Mouse (Mus musculus): ENCODE data around the gene Krt14. TPM values are rescaled to one million over a fixed set of nuclear protein-coding genes. Genes with fewer than 3 reads are reported as not detected.
"Not testable (repeated sequence)": the region's sequence is repeated elsewhere in the genome, so short reads cannot be mapped to it uniquely, and the experiment has no call there.

Gene Krt14
- total and polyA plus RNA-seq, 3 experiments: not detected

DNA sequence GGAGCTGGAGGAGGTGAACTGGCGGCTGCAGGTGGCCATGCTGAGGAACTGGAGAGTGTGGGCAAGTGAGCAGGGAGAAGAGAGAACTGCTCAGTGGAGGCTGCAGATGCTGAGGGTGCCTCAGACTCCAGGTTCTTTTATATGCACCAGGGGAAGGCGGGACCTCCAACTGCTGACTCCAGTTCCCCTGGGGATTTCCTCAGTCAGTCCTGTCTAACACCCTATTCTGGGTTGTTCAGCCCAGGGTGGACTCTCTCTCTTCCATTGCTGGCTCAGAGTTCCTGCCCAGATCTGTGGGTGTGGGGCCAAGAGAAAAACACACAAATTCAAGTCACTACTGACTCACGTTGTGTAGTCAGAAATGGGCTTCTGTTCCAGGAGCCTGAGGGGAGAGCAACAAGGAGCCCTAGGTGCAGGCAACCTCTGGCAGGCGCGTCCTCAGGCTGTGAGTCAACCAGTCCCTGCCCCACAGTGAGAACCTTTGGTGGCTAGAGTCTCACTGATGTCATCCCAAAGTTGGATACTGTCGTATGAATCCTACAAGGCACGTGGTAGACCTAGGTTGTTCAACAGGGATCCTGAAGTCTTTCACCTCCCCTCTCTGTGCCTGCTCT is 41.6 kb upstream of the Krt14 start, which contains the start of gene Krt16:
Gene Krt16, minus strand, starts transcription at position 51 of the 614 bp plus-strand sequence.
- H3K79me2 ChIP-seq (ENCODE audit: control insufficient read depth, insufficient read depth, low read length, poor library complexity): no peaks in the 10 kb centered on the region
- no peaks in the 10 kb centered on the region for H3K9me3 ChIP-seq (replicated peaks; ENCODE audit: insufficient read depth, low read length)
- no peak for TF ChIP-seq JUND (IDR thresholded peaks at IDR 0.05; ENCODE audit: low read depth, low read length)
- TF ChIP-seq CTCF (IDR thresholded peaks at IDR 0.05 in 2 of 3, conservative IDR thresholded peaks at IDR 0.05 in 1 of 3; ENCODE audit: control insufficient read depth in 1 of 3, insufficient read depth in 1 of 3, low read depth in 2 of 3, low read length in 3 of 3, poor library complexity in 1 of 3, severe bottlenecking in 1 of 3): no peak
- no peak for TF ChIP-seq RCOR1 (IDR thresholded peaks at IDR 0.05; ENCODE audit: low read depth, low read length)
- TF ChIP-seq MYC (IDR thresholded peaks at IDR 0.05; ENCODE audit: low read depth, low read length): no peak
- TF ChIP-seq GATA1 (IDR thresholded peaks at IDR 0.05; ENCODE audit: low read depth, low read length): no peak
- no peak within 1 kb of the TSS for H3K4me3 ChIP-seq (ENCODE audit: control insufficient read depth in 1 of 2, insufficient read depth in 1 of 2, low read depth in 2 of 2, low read length in 2 of 2)
- H3K27me3 ChIP-seq (ENCODE audit: control insufficient read depth in 1 of 2, insufficient read depth in 2 of 2, low read length in 2 of 2): no peaks in the 10 kb centered on the region
- H3K9ac ChIP-seq (ENCODE audit: control insufficient read depth, low read depth, low read length, poor library complexity, severe bottlenecking): no peak within 1 kb of the TSS
- H3K4me1 ChIP-seq (ENCODE audit: control insufficient read depth in 1 of 2, insufficient read depth in 2 of 2, low read length in 2 of 2): no peaks in the 10 kb centered on the region
- no peaks in the 10 kb centered on the region for H3K36me3 ChIP-seq (ENCODE audit: control insufficient read depth in 1 of 2, insufficient read depth in 2 of 2, low read length in 2 of 2)
- no peak within 1 kb of the TSS for H3K27ac ChIP-seq (ENCODE audit: control insufficient read depth, low read depth, low read length)
- no peak for DNase-seq (ENCODE audit: low read depth, low spot score)

DNA sequence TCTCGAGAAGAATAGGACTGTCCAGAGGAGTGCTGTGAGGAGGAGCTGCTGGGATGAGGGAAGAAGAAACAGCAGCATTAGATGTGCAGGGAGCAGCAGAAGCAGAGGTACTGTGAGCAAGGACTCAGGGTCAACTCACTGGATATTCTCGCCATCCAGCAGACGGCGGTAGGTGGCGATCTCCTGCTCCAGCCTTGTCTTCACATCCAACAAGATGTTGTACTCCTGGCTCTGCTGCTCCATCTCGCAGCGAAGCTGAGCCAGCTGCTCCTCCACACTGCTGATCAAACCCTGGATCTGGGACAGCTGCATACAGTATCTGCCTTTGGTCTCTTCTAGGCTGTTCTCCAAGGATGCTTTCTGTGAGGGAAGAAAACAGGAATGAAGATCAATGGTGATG is 39.1 kb upstream of the Krt14 start:
- not testable (repeated sequence) for DNase-seq (ENCODE audit: low read depth, low spot score); H3K9ac ChIP-seq (ENCODE audit: control insufficient read depth, low read depth, low read length, poor library complexity, severe bottlenecking); H3K4me3 ChIP-seq (ENCODE audit: control insufficient read depth in 1 of 2, insufficient read depth in 1 of 2, low read depth in 2 of 2, low read length in 2 of 2); H3K79me2 ChIP-seq (ENCODE audit: control insufficient read depth, insufficient read depth, low read length, poor library complexity); H3K9me3 ChIP-seq (replicated peaks; ENCODE audit: insufficient read depth, low read length); H3K36me3 ChIP-seq (ENCODE audit: control insufficient read depth in 1 of 2, insufficient read depth in 2 of 2, low read length in 2 of 2); H3K4me1 ChIP-seq (ENCODE audit: control insufficient read depth in 1 of 2, insufficient read depth in 2 of 2, low read length in 2 of 2); H3K27me3 ChIP-seq (ENCODE audit: control insufficient read depth in 1 of 2, insufficient read depth in 2 of 2, low read length in 2 of 2); H3K27ac ChIP-seq (ENCODE audit: control insufficient read depth, low read depth, low read length)

DNA sequence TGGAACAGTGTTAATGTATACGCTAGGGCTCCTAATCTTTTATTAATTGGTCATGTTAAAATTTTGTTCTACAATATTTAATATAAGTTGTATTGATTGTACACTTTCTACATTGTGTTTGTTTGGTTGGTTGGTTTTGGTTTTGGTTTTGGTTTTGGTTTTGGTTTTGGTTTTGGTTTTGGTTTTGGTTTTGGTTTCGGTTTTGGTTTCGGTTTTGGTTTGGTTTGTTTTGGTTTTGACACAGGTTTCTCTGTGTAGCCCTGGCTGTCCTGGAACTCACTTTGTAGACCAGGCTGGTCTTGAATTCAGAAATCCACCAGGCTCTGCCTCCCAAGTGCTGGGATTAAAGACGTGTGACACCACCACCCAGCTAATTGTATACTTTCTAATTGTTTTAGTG is 32.9 kb upstream of the Krt14 start:
- H3K9me3 ChIP-seq (replicated peaks; ENCODE audit: insufficient read depth, low read length); H3K36me3 ChIP-seq (ENCODE audit: control insufficient read depth in 1 of 2, insufficient read depth in 2 of 2, low read length in 2 of 2); H3K79me2 ChIP-seq (ENCODE audit: control insufficient read depth, insufficient read depth, low read length, poor library complexity); H3K4me3 ChIP-seq (ENCODE audit: control insufficient read depth in 1 of 2, insufficient read depth in 1 of 2, low read depth in 2 of 2, low read length in 2 of 2); H3K9ac ChIP-seq (ENCODE audit: control insufficient read depth, low read depth, low read length, poor library complexity, severe bottlenecking); H3K27ac ChIP-seq (ENCODE audit: control insufficient read depth, low read depth, low read length); H3K4me1 ChIP-seq (ENCODE audit: control insufficient read depth in 1 of 2, insufficient read depth in 2 of 2, low read length in 2 of 2); DNase-seq (ENCODE audit: low read depth, low spot score); H3K27me3 ChIP-seq (ENCODE audit: control insufficient read depth in 1 of 2, insufficient read depth in 2 of 2, low read length in 2 of 2): not testable (repeated sequence)

- Histone ChIP-seq H3K9me3 (replicated peaks; ENCODE audit: insufficient read depth, low read length) (no peaks in the 10 kb centered on the region), H3K79me2 (ENCODE audit: control insufficient read depth, insufficient read depth, low read length, poor library complexity) (no peaks in the 10 kb centered on the region), H3K36me3 (ENCODE audit: control insufficient read depth in 1 of 2, insufficient read depth in 2 of 2, low read length in 2 of 2) (no peaks in the 10 kb centered on the region), H3K9ac (ENCODE audit: control insufficient read depth, low read depth, low read length, poor library complexity, severe bottlenecking) (no peak overlapping the region), H3K4me1 (ENCODE audit: control insufficient read depth in 1 of 2, insufficient read depth in 2 of 2, low read length in 2 of 2) (no peaks in the 10 kb centered on the region), H3K27ac (ENCODE audit: control insufficient read depth, low read depth, low read length) (no peak overlapping the region), H3K4me3 (ENCODE audit: control insufficient read depth in 1 of 2, insufficient read depth in 1 of 2, low read depth in 2 of 2, low read length in 2 of 2) (no peak overlapping the region), H3K27me3 (ENCODE audit: control insufficient read depth in 1 of 2, insufficient read depth in 2 of 2, low read length in 2 of 2) (no peaks in the 10 kb centered on the region)
- DNase-seq (ENCODE audit: low read depth, low spot score): no peak
- TF ChIP-seq ZMIZ1 (IDR thresholded peaks at IDR 0.05; ENCODE audit: low read depth, low read length) (no peak), E2F4 (IDR thresholded peaks at IDR 0.05; ENCODE audit: borderline replicate concordance, low read depth, low read length) (no peak), ELF1 (IDR thresholded peaks at IDR 0.05; ENCODE audit: low read depth, low read length) (no peak), USF2 (IDR thresholded peaks at IDR 0.05; ENCODE audit: borderline replicate concordance in 1 of 2, insufficient read depth in 1 of 2, low read depth in 1 of 2, low read length in 2 of 2) (no peak), RCOR1 (IDR thresholded peaks at IDR 0.05; ENCODE audit: low read depth, low read length) (no peak), POLR2AphosphoS5 (IDR thresholded peaks at IDR 0.05; ENCODE audit: borderline replicate concordance, low read depth, low read length) (no peak), SIN3A (IDR thresholded peaks at IDR 0.05; ENCODE audit: low read length) (no peak), NRF1 (IDR thresholded peaks at IDR 0.05; ENCODE audit: insufficient read depth, low read depth, low read length, poor library complexity, severe bottlenecking) (no peak), MAZ (IDR thresholded peaks at IDR 0.05; ENCODE audit: low read depth, low read length) (no peak), MYC (IDR thresholded peaks at IDR 0.05; ENCODE audit: low read depth, low read length) (no peak), POLR2AphosphoS2 (IDR thresholded peaks at IDR 0.05; ENCODE audit: low read length) (no peak), SMC3 (IDR thresholded peaks at IDR 0.05; ENCODE audit: low read depth, low read length) (no peak), CHD2 (IDR thresholded peaks at IDR 0.05; ENCODE audit: low read length) (no peak), RAD21 (IDR thresholded peaks at IDR 0.05; ENCODE audit: low read depth, low read length) (no peak)
Observed at GRCm38 (mm10) chr11:100221741-100222140, 14.4 kb upstream of the Krt14 start.

Data from MEL (cell line).